Mouse (Mus musculus): Measurements from ENCODE around the gene Plk1. TPM values are rescaled to one million over a fixed set of nuclear protein-coding genes. Genes with fewer than 3 reads are reported as not detected.
A peak's percentile ranks its signal among the peaks of the same experiment; 100 is the strongest.

Gene Plk1
- total RNA-seq, 2 experiments from 2014 or later, result 0.86 to 1.2 TPM

DNA sequence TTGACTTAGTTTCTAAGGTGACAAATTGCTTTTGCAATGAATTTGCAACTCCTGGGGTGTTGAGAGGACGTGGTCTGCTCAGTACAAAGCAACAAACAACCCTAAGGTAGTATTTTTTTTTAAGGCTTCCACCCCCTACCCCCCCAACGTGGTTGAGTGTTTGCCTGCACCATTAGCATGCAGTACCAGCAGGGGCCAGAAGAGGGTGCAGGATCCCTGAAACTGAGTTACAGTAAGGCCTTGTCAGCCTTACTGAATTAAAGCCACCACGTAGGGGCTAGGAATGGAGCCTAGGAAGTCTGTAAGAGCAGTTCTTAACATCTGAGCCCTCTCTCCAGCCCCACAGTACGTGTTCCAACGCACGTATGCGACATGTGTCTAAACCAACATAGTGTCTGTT, 30.2 kb downstream of the Plk1 start:
- intact Hi-C loops (cut with DNase I), result no loop called here
- DNase-seq, result peak; percentile 14 to 56

DNA sequence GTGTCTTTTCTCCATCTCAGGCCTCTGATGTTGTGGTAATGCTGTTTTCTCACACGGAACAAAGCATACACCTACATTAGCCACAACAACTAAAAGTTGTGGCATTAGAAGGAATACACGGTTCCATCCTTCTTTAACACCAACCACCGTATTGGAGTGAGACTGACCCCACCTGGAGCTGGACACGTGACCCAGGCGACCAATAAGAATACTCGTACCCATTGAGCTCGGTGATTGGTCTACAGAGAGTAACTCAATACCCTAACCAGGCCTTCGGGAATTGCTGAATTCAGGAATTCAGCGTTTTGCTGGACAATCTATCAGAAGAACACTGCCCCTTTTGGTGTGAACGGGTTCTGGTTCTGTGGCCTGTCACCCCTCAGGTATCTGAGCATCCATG, 31.9 kb downstream of the Plk1 start:
- no peak for DNase-seq
- intact Hi-C loops (cut with DNase I), result no loop called here

DNA sequence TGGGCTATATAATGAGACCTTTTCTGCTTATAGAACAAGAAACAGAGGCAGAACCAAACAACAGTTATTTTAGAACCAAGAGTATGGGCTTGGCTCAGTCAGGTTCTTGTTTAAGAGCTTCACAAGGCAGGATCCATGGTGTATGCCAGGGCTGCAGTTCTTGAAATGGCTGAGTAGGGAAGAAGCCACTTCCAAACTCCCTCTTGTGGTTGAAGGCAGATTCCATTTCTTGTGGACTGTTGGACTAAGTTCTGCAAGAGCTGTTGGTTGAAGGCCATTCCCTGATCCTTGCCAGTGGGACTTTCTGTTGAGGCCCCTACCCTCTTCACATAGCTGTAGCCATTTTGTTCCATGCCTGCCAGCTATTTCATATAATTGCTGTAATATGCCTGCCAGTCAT, 34.7 kb downstream of the Plk1 start:
- intact Hi-C loops (cut with DNase I), result no loop called here

DNA sequence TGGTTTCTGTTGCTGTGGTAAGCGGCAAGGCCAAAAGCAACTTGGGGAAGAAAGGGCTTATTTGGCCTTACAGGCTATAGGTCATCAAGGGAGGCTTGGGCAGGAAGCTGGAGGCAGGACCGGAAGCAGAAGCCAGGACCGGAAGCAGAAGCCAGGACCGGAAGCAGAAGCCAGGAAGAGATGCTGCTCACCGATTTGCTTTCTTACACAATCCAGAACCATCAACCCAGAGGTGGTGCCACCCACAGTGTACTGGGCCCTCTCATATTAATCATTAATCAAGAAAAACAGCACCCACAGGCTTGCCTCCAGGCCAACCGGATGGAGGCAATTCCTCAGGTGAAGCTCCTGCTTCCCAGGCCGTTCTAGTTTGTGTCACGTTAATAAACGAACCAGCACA, 37.5 kb downstream of the Plk1 start:
- intact Hi-C loops (cut with DNase I), result loop anchor here (2.0 to 5.0 kb wide), 3 partner anchors 94 to 726 kb away; partner anchors contain the start of gene Ndufab1

More for the DNA sequence above, 34.7 kb downstream of the Plk1 start:
- DNase-seq, result no peak

DNA sequence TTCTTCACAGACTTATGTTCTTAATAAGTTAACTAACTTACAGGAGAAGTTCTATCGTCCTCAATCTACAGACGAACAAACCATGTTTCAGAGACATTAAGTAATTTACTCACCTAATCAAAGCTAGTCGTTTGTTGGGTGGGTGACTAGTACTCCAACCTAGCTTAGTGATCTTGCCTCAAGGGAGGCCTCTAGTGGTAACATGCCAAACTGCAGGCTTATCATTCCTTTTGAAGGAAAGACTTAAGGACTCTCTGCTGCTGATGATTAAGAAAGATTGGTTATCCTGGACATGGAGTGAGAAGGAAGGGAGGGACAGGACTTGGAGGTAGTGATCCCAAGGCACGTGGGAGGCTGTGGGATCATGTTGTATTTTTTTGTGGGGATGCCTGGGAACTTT, 38.1 kb downstream of the Plk1 start:
- DNase-seq, result peak; percentile 32 to 66
- intact Hi-C loops (cut with DNase I), result loop anchor here (2.0 to 5.0 kb wide), 3 partner anchors 95 to 725 kb away; partner anchors contain the start of gene Ndufab1

More for the DNA sequence above, 37.5 kb downstream of the Plk1 start:
- DNase-seq, result no peak

GRCm38 (mm10) chr7:122199296-122199695, 40.1 kb downstream of the Plk1 start:
- intact Hi-C loops (cut with DNase I), result loop anchor here (5.0 kb wide), 2 partner anchors 97 to 723 kb away; partner anchors contain the start of gene Ndufab1
- peak in 1 of 2 experiments; percentile 19 for DNase-seq

DNA sequence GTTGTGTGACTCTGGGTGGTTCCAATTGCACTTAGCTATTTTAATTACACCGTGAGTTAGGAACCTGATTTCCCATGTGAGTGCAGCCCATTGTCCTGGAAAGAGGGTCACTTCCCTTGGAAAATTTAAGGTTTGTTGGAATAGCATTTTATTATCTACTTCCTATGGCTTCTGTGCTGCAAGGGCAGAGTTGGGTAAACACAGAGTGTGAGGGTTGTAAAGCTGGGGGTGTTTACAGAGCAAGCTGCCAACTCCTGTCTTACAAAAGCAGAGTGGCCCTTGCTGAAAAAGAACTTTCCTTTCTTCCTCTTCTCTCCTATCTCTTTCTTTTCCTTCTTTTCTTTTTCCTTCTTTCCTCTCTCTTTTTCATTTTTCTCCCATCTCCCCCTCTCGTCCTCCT, 44.7 kb downstream of the Plk1 start:
- no peak for DNase-seq
- intact Hi-C loops (cut with DNase I), result loop anchor here (2.0 kb wide), 1 partner anchor 39 kb away; no protein-coding TSS in a partner anchor

DNA sequence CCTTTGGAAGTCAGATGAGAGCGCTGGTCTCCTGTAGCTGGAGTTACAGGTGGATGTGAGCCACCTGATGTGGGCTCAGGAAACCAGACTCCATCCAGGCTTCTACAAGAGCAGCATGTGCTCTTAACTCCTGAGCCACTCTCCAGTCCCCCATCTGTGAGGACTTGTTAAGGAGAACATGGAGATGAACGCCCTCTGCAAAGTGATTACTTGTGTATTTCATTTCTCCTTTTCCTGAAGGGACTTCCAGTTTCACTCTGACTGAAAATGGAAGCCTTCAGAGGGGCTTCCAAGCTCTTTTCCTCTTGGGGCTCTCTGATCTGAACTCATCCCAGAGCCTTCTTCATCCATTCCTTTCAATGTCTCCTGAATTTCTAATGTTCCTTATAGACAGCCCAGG, 46.9 kb downstream of the Plk1 start:
- no peak for DNase-seq
- intact Hi-C loops (cut with DNase I), result no loop called here

DNA sequence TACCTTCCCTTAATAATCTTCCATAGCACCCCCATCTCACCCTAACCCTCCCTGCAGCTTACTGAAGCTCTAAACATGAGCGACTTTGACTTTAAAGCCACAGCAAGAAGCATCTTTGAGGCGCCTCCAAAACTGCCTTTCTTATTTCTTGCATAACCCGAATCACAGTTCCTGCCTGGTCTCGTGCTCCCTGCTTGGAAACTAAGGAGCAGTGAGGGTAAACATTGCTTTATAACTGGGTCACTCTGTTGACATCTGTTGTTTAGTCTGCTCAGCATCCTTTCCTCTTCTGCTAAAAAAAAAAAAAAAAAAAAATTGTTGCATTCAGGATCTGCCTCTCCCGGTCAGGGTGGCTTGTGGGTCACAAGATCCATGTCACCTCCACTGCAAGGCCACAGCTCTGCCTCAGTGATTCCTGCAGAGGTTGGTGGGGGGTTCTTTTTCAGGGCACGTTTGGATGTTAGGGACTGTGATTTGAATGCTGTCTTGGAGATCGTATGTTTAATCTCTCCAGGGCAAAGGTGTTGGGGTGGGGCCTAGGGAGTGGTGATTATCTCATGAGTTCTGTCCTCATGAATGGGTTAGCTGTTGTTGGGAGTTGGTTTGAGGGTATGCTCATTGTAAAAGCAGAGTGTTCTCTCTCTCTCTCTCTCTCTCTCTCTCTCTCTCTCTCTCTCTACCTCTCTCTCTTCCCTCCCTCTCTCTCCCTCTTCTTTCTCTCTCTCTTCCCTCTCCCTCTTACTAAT, 49.2 kb downstream of the Plk1 start:
- peak in 1 of 2 experiments; percentile 18 for DNase-seq
- intact Hi-C loops (cut with DNase I), result no loop called here

DNA sequence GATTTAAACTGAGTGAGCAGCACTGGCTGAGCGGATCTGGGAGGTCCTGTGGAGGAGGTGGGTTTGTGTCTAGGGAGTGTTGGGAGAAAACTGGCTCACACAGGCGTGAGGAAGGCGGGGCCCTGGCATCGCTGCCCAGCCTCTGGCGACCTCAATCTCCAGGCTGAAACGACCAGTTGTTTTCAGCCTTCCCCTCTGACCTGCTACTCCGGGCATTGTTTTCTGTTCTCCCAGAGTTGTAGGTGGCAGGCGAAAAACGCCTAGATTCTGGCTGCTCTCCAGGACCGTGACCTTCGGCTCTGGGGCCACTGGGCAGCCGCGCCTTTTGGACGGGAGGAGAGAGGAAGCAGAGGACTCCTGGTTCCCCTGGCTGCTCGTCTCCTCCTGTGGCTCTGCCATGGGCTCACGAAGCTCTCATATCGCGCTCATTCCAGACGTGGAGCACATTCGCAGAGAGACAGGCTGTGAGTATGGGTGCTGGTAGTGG, 60.1 kb downstream of the Plk1 start, which contains the start of gene Chp2:
TSS of gene Chp2 (plus strand) at position 182 of the 487 bp plus-strand sequence.
- intact Hi-C loops (cut with DNase I), result no loop called here
- peak; percentile 47 to 56 for DNase-seq

Other genes starting within 250 kb of the Plk1 start
- 10 to 100 TPM; 17.2 to 17.5 TPM for gene Cog7, start 177.7 kb upstream of the Plk1 start, total RNA-seq (2021)
- gene Gga2, start 138.2 kb upstream of the Plk1 start, total RNA-seq (2021), result 10 to 100 TPM; 26.8 to 30.9 TPM
- 10 to 100 TPM; 34.7 to 36.0 TPM for gene Ubfd1, start 92.3 kb upstream of the Plk1 start, total RNA-seq (2021)
- 10 to 100 TPM; 11.6 to 13.8 TPM for gene Ears2, start 92.2 kb upstream of the Plk1 start, total RNA-seq (2021)
- 1,000 to 10,000 TPM; 1,629 to 1,738 TPM for gene Ndufab1, start 57.6 kb upstream of the Plk1 start, total RNA-seq (2021)
- 1 to 10 TPM in 1 of 2 experiments, under 1 TPM in 1; 0.94 to 1.5 TPM for gene Palb2, start 26.5 kb upstream of the Plk1 start, total RNA-seq (2021)
- gene Dctn5, start 26.4 kb upstream of the Plk1 start, total RNA-seq (2021), result 10 to 100 TPM; 26.8 to 29.6 TPM
- not detected for gene Ern2, start 26.8 kb downstream of the Plk1 start, total RNA-seq (2021)
- gene Chp2, start 60.1 kb downstream of the Plk1 start, total RNA-seq (2021), result 1 to 10 TPM; 3.8 to 4.1 TPM
- gene Prkcb, start 129.3 kb downstream of the Plk1 start, total RNA-seq (2021), result 1 to 10 TPM; 3.2 to 4.9 TPM